Comparison of ENCODE assay signal across 16 mouse cellular contexts in the genomic region with DNA sequence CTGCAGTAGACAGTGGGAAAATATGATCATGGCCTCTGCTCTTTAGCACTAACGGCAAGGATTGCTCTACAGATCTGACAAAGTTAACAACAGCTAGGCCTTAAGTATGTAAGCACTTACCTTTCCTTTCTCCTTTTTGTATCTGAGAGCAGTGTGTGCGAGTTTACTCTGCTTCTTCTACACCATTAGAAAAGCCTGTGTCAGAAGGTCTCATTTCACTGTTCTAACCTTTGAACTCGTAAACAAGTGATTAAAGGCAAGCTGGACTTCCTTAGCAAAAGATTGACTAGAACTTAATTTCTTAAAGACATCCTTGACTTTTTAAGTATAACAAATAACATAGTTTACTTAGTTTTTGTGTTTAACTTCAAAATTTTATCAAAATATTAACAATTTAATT. TPM values are rescaled to one million over a fixed set of nuclear protein-coding genes. Genes with fewer than 3 reads are reported as not detected.
DNase-seq lines count a peak whose midpoint lies in the region; ATAC-seq lines count a peak whose summit lies in the region.
"Had no signal": no experiment of that assay in that cellular context is flagged by ENCODE, and none has a peak within 500 bp of the region (broad histone marks: within the 10 kb centered on the region; RNA-seq: fewer than 3 reads in every experiment).

TSS of gene Lrrc19 (minus strand) at position 225 of the 400 bp plus-strand sequence.

- no peak within 1 kb of the TSS for H3K27ac ChIP-seq in intestine, embryonic 15.5 days
- H3K27ac ChIP-seq in intestine, embryonic 16.5 days (ENCODE audit: low read length) = peak within 1 kb of the TSS; percentile 65; the same call in 1 of the 2 replicates
- H3K27ac ChIP-seq: embryonic facial prominence, embryonic 10.5 days; gastrocnemius, adult 2 months; heart, embryonic 13.5 days had no signal

- no peaks in the 10 kb centered on the region for H3K4me1 ChIP-seq in intestine, embryonic 15.5 days (replicated peaks)
- no peaks in the 10 kb centered on the region for H3K4me1 ChIP-seq in intestine, embryonic 16.5 days (ENCODE audit: control insufficient read depth, insufficient read depth, low read length)
- H3K4me1 ChIP-seq: embryonic facial prominence, embryonic 10.5 days; heart, embryonic 13.5 days had no signal

- H3K27me3 ChIP-seq in intestine, embryonic 15.5 days (replicated peaks) = no peaks in the 10 kb centered on the region
- H3K27me3 ChIP-seq in intestine, embryonic 16.5 days (replicated peaks; ENCODE audit: control insufficient read depth, insufficient read depth, low read length) = no peaks in the 10 kb centered on the region
- H3K27me3 ChIP-seq: heart, embryonic 13.5 days had no signal

- no peaks in the 10 kb centered on the region for H3K36me3 ChIP-seq in intestine, embryonic 15.5 days
- H3K36me3 ChIP-seq in intestine, embryonic 16.5 days (ENCODE audit: control insufficient read depth, insufficient read depth, low read length) = no peaks in the 10 kb centered on the region

- peak; percentile 54; the same call in 1 of the 2 replicates for ATAC-seq in intestine, embryonic 15.5 days
- peak; percentile 61 for ATAC-seq in intestine, embryonic 16.5 days
- ATAC-seq: forebrain, embryonic 14.5 days had no signal

- no peak within 1 kb of the TSS for H3K4me2 ChIP-seq in intestine, embryonic 15.5 days (replicated peaks)
- H3K4me2 ChIP-seq in intestine, embryonic 16.5 days (ENCODE audit: low read depth, low read length) = no peak within 1 kb of the TSS
- H3K4me2 ChIP-seq: heart, embryonic 13.5 days had no signal

- no peak within 1 kb of the TSS for H3K9ac ChIP-seq in intestine, embryonic 15.5 days
- no peak within 1 kb of the TSS for H3K9ac ChIP-seq in intestine, embryonic 16.5 days (ENCODE audit: low read depth, low read length)
- H3K9ac ChIP-seq: heart, embryonic 13.5 days had no signal

- peak; percentile 69 for DNase-seq in kidney, adult 9 months
- no peak for DNase-seq in kidney, adult 18-20 months
- peak; percentile 13 for DNase-seq in yolk sac, embryonic 10.5 days (ENCODE audit: low spot score)
- DNase-seq in layer of hippocampus, adult 11-12 months (ENCODE audit: low spot score) = no peak
- DNase-seq: adrenal gland, adult 2 months; adrenal gland, postnatal 25 days; cerebellum, adult 18-20 months; cerebellum, postnatal 10 days; gastrocnemius, adult 2 months; gastrocnemius, postnatal 25 days; heart, postnatal 36 days had no signal

- H3K9me3 ChIP-seq in intestine, embryonic 15.5 days = no peaks in the 10 kb centered on the region
- H3K9me3 ChIP-seq in intestine, embryonic 16.5 days (ENCODE audit: control insufficient read depth, low read length) = no peaks in the 10 kb centered on the region
- H3K9me3 ChIP-seq: embryonic facial prominence, embryonic 10.5 days; heart, embryonic 13.5 days had no signal

- 80% methylated on average over 3 of the region's 3 CpGs for WGBS in intestine, embryonic 15.5 days
- 78% methylated on average over 3 of the region's 3 CpGs for WGBS in intestine, embryonic 16.5 days

- no peak within 1 kb of the TSS for H3K4me3 ChIP-seq in intestine, embryonic 15.5 days (replicated peaks)
- no peak within 1 kb of the TSS for H3K4me3 ChIP-seq in intestine, embryonic 16.5 days (ENCODE audit: low read length)
- H3K4me3 ChIP-seq: embryonic facial prominence, embryonic 10.5 days; gastrocnemius, adult 2 months; heart, embryonic 13.5 days had no signal

RNA-seq across cellular contexts. Expression of gene Lrrc19, which starts in this region (rescaled TPM):
- polyA plus RNA-seq in intestine, embryonic 15.5 days (2015; fragmentation: Nextera tagmentation; extraction: Ambion mirVana) = 3.1 and 3.9 TPM in 2 replicates
- polyA plus RNA-seq in intestine, embryonic 16.5 days (2015; fragmentation: Nextera tagmentation; extraction: Ambion mirVana) = 7.4 and 11.9 TPM in 2 replicates
- polyA plus RNA-seq: adrenal gland, adult 2 months had no signal

Comparison
In these comparisons a context has a peak if more than half of its experiments do, and no peak if none do; other contexts are left out.
1. DNase-seq: peak in kidney, adult 9 months (single experiment) and yolk sac, embryonic 10.5 days (single experiment); none in kidney, adult 18-20 months (single experiment) and layer of hippocampus, adult 11-12 months (single experiment).